Mouse (Mus musculus): ENCODE results near the gene Rbp7. TPM values are rescaled to one million over a fixed set of nuclear protein-coding genes. Genes with fewer than 3 reads are reported as not detected.
A peak's percentile ranks its signal among the peaks of the same experiment; 100 is the strongest.

The Rbp7 gene
- total RNA-seq, 2 experiments from 2014 or later: 35.2 to 76.0 TPM

GRCm38 (mm10) chr4:149415651-149416169 lies 39.1 kb downstream of the Rbp7 start:
- intact Hi-C loops (cut with DNase I): loop anchor here (5.0 kb wide), 1 partner anchor 67 kb away; no protein-coding TSS in a partner anchor
- no peak for DNase-seq

- DNase-seq: no peak
- intact Hi-C loops (cut with DNase I): no loop called here
Observed at GRCm38 (mm10) chr4:149414259-149414658, 40.5 kb downstream of the Rbp7 start.

- no peak for DNase-seq
- intact Hi-C loops (cut with DNase I): no loop called here
Observed at GRCm38 (mm10) chr4:149409759-149410158, 45.0 kb downstream of the Rbp7 start.

- no peak for DNase-seq
- intact Hi-C loops (cut with DNase I): no loop called here
Observed at GRCm38 (mm10) chr4:149408331-149408730, 46.4 kb downstream of the Rbp7 start.

GRCm38 (mm10) chr4:149407461-149407860 lies 47.3 kb downstream of the Rbp7 start:
- DNase-seq: no peak
- intact Hi-C loops (cut with DNase I): no loop called here

GRCm38 (mm10) chr4:149405713-149406443 lies 48.9 kb downstream of the Rbp7 start:
- DNase-seq: no peak
- intact Hi-C loops (cut with DNase I): no loop called here

- intact Hi-C loops (cut with DNase I): no loop called here
- no peak for DNase-seq
Observed at GRCm38 (mm10) chr4:149404640-149405465, 49.9 kb downstream of the Rbp7 start.

- intact Hi-C loops (cut with DNase I): no loop called here
Observed at GRCm38 (mm10) chr4:149403037-149403436, 51.7 kb downstream of the Rbp7 start.

GRCm38 (mm10) chr4:149401591-149401982 lies 53.2 kb downstream of the Rbp7 start:
- peak in 1 of 2 experiments; percentile 53 for DNase-seq
- intact Hi-C loops (cut with DNase I): no loop called here

More at GRCm38 (mm10) chr4:149403037-149403436, 51.7 kb downstream of the Rbp7 start:
- no peak for DNase-seq

GRCm38 (mm10) chr4:149400878-149401590 lies 53.7 kb downstream of the Rbp7 start:
- DNase-seq: no peak
- intact Hi-C loops (cut with DNase I): no loop called here

Other genes with a start within 250 kb of the Rbp7 start
- gene Kif1b, start 147.3 kb downstream of the Rbp7 start, total RNA-seq (2021): 100 to 1,000 TPM; 146 to 164 TPM
- gene Ube4b, start 28.2 kb downstream of the Rbp7 start, total RNA-seq (2021): 10 to 100 TPM; 53.6 to 60.2 TPM
- gene Tmem274, start 22.4 kb upstream of the Rbp7 start, total RNA-seq (2021): not detected
- gene Nmnat1, start 30.2 kb upstream of the Rbp7 start, total RNA-seq (2021): 10 to 100 TPM; 20.0 to 20.5 TPM
- gene Lzic, start 30.3 kb upstream of the Rbp7 start, total RNA-seq (2021): 10 to 100 TPM; 54.9 to 59.9 TPM
- 10 to 100 TPM; 57.2 to 63.7 TPM for gene Ctnnbip1, start 63.3 kb upstream of the Rbp7 start, total RNA-seq (2021)
- 10 to 100 TPM; 84.3 to 88.1 TPM for gene Clstn1, start 131.5 kb upstream of the Rbp7 start, total RNA-seq (2021)
- gene Pik3cd, start 247.6 kb upstream of the Rbp7 start, total RNA-seq (2021): 1 to 10 TPM; 4.1 to 4.6 TPM

All from heart, postnatal 10 days (tissue).